Mouse (Mus musculus) limb, embryonic 13.5 days (tissue): ENCODE results near the gene Arhgdib. TPM values are rescaled to one million over a fixed set of nuclear protein-coding genes. Genes with fewer than 3 reads are reported as not detected.
"Not testable (repeated sequence)": the region's sequence is repeated elsewhere in the genome, so short reads cannot be mapped to it uniquely, and the experiment has no call there.

Experiments used
- ATAC-seq: fragments of 200-750 bp; cut with Nextera tagmentation; 2 replicates; pipeline ENCODE4 v1.8.0; 2017; ENCODE audit warnings: low read depth, moderate number of reproducible peaks, moderate TSS enrichment; ENCODE audit not compliant: low FRiP score
- H3K27ac ChIP-seq: fragments of 300-500 bp; sonication (generic); 2 replicates; pipeline ENCODE4 v1.5.1; 2015; ENCODE audit warnings: inconsistent platforms, mild to moderate bottlenecking, moderate library complexity
- H3K27me3 ChIP-seq: fragments of 300-500 bp; sonication (generic); 2 replicates; pipeline ENCODE4 v1.6.1; 2015; ENCODE audit warnings: mild to moderate bottlenecking, inconsistent platforms
- H3K36me3 ChIP-seq: fragments of 300-500 bp; sonication (generic); 2 replicates; pipeline ENCODE4 v1.6.1; 2015; ENCODE audit warnings: inconsistent platforms, mild to moderate bottlenecking, moderate library complexity
- H3K4me1 ChIP-seq: fragments of 300-500 bp; sonication (generic); 2 replicates; pipeline ENCODE4 v1.6.1; 2015; ENCODE audit warnings: inconsistent platforms
- H3K4me2 ChIP-seq: fragments of 300-500 bp; sonication (generic); replicated peaks from 2 replicates; pipeline ENCODE4 v1.6.1; 2015; ENCODE audit warnings: inconsistent platforms, mild to moderate bottlenecking, moderate library complexity
- H3K4me3 ChIP-seq: fragments of 300-500 bp; sonication (generic); 2 replicates; pipeline ENCODE4 v1.5.1; 2015; ENCODE audit warnings: moderate library complexity, mild to moderate bottlenecking, inconsistent platforms
- H3K9ac ChIP-seq: fragments of 300-500 bp; sonication (generic); 2 replicates; pipeline ENCODE4 v1.6.1; 2015; ENCODE audit warnings: mild to moderate bottlenecking, inconsistent platforms
- H3K9me3 ChIP-seq: fragments of 300-500 bp; sonication (generic); 2 replicates; pipeline ENCODE4 v1.6.1; 2016; ENCODE audit warnings: inconsistent platforms
- WGBS: fragments of 180-500 bp; shearing (Covaris S2); methylation state at CpG from one replicate; pipeline ENCODE4 v1.1.7; 2015; 5-methylcytosine and 5-hydroxymethylcytosine counted together
- polyA plus RNA-seq: library from polyadenylated mRNA; unstranded; fragments of >200 nt; fragmentation: Nextera tagmentation; extraction: Ambion mirVana; gene quantifications from 2 replicates; pipeline ENCODE4 v1.2.1, GENCODE M21; 2015

The Arhgdib gene
- polyA plus RNA-seq, result 75.3 and 78.3 TPM in 2 replicates

DNA sequence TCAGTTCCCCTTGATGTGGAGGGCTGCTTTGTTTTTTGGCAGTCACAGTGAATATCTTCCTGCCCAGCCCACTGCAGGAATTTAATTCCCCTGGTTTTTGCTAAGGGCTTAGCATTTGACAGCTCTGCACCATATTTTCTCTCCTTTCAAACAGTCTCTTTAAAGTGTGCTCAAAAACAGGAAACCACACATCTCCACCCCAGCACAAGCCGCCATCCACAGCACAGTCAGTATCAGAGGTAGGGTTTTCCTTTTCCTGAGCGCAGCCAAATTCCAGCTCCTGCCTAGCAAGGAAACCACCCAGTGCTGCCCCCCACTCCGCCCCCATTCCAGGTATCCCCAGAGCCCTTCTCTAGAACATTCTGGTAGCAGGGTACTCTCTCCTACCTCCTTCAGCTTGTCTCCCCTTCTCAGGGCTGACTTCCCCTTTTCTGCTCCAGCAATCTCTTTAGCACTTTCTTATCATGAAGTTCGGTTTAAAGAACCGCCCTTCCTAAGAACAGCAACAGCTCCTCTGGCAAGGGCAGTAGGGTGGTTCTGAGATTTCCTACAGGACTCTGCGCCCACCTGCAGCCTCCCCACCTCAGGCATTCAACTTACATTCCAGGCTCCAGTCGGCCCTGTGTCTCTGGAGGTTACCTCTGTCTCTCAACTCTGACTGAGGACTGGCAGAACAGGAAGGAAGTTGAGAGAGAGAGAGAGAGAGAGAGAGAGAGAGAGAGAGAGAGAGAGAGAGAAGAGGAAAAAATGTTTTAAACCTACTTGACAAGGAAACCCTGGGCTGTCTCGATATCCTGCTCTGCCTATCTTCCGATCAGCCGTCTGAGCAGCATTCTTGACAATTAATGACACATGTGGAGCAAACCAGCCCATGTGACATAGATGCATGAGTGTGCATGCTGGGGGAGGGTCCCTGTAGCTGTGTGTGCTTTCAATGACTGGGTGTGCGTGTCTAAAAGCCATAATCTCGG lies at the start of gene Arhgdib:
Gene Arhgdib (minus strand): TSS at position 849 of the 971 bp plus-strand sequence.
- Histone ChIP-seq H3K36me3 (no peaks in the 10 kb centered on the region), H3K4me2 (peak within 1 kb of the TSS; percentile 51), H3K9ac (peak within 1 kb of the TSS; percentile 14; the same call in 1 of the 2 replicates), H3K4me3 (peak within 1 kb of the TSS; percentile 24), H3K27ac (peak within 1 kb of the TSS; percentile 82), H3K4me1 (peaks cover 37% of the 10 kb centered on the region), H3K9me3 (no peaks in the 10 kb centered on the region), H3K27me3 (no peaks in the 10 kb centered on the region)
- ATAC-seq, result peak; percentile 41; the same call in 1 of the 2 replicates
- WGBS, result 24% methylated on average over 12 of the region's 12 CpGs

DNA sequence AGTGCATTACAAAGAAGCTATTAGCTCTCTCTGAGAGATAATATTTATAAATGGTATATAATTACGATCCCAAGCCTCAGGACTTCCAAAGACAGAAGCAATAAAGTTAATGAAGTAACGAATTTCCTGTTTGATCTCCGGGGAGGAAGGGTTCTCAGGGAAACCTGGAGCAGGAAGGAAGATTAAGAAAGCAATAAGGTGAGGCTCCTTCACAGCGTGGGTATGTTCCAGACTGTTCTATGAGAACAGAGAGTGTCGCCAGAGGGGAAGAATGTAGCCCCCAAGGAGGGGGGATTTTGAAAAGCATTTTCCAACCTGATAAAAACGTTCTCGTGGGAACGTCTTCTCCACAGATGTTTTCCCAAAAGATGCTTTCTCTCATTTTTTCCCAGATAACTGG lies 48.9 kb upstream of the Arhgdib start:
- no peaks in the 10 kb centered on the region for H3K36me3 ChIP-seq
- no peak overlapping the region for H3K9ac ChIP-seq
- H3K4me1 ChIP-seq, result peaks cover 20% of the 10 kb centered on the region
- WGBS, result 26% methylated on average over 8 of the region's 8 CpGs
- no peaks in the 10 kb centered on the region for H3K9me3 ChIP-seq
- no peak for ATAC-seq
- H3K27ac ChIP-seq, result no peak overlapping the region
- H3K27me3 ChIP-seq, result no peaks in the 10 kb centered on the region
- no peak overlapping the region for H3K4me3 ChIP-seq
- no peak overlapping the region for H3K4me2 ChIP-seq

DNA sequence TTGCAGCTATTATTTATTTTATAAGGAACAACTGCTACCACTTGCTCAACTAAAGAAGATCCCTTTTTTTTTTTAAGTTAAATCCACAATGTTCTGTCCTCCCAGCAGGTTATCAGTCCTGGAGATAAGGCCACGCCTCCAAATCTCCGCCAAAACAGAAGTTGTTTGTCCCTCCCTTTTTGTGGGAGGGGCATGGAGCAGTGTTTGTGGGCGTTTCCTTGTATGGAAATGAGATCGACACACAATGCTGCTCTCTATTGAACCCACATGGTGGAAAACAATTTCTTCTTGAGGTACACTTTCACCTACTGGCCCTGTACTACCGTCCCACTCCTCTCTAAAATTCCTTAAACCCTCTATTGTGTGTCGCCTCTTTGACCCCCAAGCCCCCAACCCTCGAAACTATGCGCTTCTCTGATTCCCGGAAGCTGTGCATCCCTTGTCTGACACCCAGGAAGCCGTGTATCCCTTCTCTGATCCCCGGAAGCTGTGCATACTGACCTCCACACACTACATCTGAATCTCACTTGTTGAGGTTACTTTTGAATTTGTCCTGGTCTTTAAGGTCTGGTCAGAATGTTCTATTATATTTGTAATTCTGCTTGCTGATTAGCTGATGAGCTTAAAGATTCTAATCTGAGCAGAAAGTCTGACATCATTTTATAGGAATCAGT lies 48.3 kb upstream of the Arhgdib start:
- H3K36me3 ChIP-seq, result no peaks in the 10 kb centered on the region
- H3K4me1 ChIP-seq, result peaks cover 26% of the 10 kb centered on the region
- ATAC-seq, result no peak
- 35% methylated on average over 11 of the region's 11 CpGs for WGBS
- H3K27ac ChIP-seq, result no peak overlapping the region
- no peak overlapping the region for H3K9ac ChIP-seq
- no peaks in the 10 kb centered on the region for H3K9me3 ChIP-seq
- no peak overlapping the region for H3K4me2 ChIP-seq
- no peaks in the 10 kb centered on the region for H3K27me3 ChIP-seq
- no peak overlapping the region for H3K4me3 ChIP-seq

GRCm38 (mm10) chr6:136988536-136989060 lies 46.9 kb upstream of the Arhgdib start:
- no peak overlapping the region for H3K4me3 ChIP-seq
- H3K4me1 ChIP-seq, result peaks cover 26% of the 10 kb centered on the region
- ATAC-seq, result no peak
- no peaks in the 10 kb centered on the region for H3K9me3 ChIP-seq
- no peak overlapping the region for H3K9ac ChIP-seq
- no peaks in the 10 kb centered on the region for H3K36me3 ChIP-seq
- 83% methylated on average over 7 of the region's 7 CpGs for WGBS
- H3K27ac ChIP-seq, result no peak overlapping the region
- no peak overlapping the region for H3K4me2 ChIP-seq
- no peaks in the 10 kb centered on the region for H3K27me3 ChIP-seq

- WGBS, result 56% methylated on average over 11 of the region's 11 CpGs
These were observed 45.0 kb upstream of the Arhgdib start for GRCm38 (mm10) chr6:136986718-136987117.

GRCm38 (mm10) chr6:136986019-136986418 lies 44.3 kb upstream of the Arhgdib start:
- Histone ChIP-seq H3K4me2 (0 out of 2 replicates have a peak overlapping the region, but pooled peaks have one; percentile 5), H3K36me3 (no peaks in the 10 kb centered on the region), H3K9ac (no peak overlapping the region), H3K4me1 (peaks cover 26% of the 10 kb centered on the region), H3K27me3 (no peaks in the 10 kb centered on the region), H3K27ac (no peak overlapping the region; the same call in 1 of the 2 replicates), H3K9me3 (no peaks in the 10 kb centered on the region), H3K4me3 (no peak overlapping the region)
- 41% methylated on average over 13 of the region's 13 CpGs for WGBS
- ATAC-seq, result peak; percentile 37; the same call in 1 of the 2 replicates

More at GRCm38 (mm10) chr6:136986718-136987117, 45.0 kb upstream of the Arhgdib start:
- Histone ChIP-seq H3K4me2 (no peak overlapping the region), H3K27me3 (no peaks in the 10 kb centered on the region), H3K36me3 (no peaks in the 10 kb centered on the region), H3K9me3 (no peaks in the 10 kb centered on the region), H3K9ac (no peak overlapping the region), H3K4me3 (no peak overlapping the region), H3K27ac (no peak overlapping the region), H3K4me1 (peaks cover 26% of the 10 kb centered on the region)
- ATAC-seq, result no peak

GRCm38 (mm10) chr6:136983201-136983600 lies 41.5 kb upstream of the Arhgdib start:
- no peaks in the 10 kb centered on the region for H3K36me3 ChIP-seq
- no peak overlapping the region for H3K4me3 ChIP-seq
- peaks cover 19% of the 10 kb centered on the region for H3K4me1 ChIP-seq
- no peaks in the 10 kb centered on the region for H3K9me3 ChIP-seq
- no peak overlapping the region for H3K27ac ChIP-seq
- no peak overlapping the region for H3K9ac ChIP-seq
- H3K4me2 ChIP-seq, result no peak overlapping the region
- no peaks in the 10 kb centered on the region for H3K27me3 ChIP-seq
- no peak for ATAC-seq
- 42% methylated on average over 7 of the region's 7 CpGs for WGBS

DNA sequence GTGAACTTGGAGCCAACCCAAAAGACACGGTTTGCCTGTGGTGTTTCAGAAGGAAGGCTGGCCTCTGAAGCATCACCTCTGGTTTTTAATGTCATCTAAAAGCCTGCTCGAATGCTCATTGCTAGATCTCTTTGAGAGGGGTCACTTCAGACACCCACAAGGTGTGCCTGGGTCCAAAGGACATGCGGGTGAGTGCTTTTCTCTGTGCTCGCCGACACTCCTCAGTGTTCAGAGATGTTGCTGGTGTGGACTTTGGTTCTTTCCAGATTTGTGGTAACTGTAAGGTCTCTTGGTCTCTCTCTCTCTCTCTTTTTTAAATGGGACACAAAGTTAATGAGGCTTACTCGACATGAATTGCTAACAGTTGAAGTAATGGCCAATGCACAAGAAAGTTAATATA lies 40.9 kb upstream of the Arhgdib start:
- WGBS, result 77% methylated on average over 6 of the region's 6 CpGs
- H3K4me1 ChIP-seq, result peaks cover 19% of the 10 kb centered on the region
- no peak overlapping the region for H3K27ac ChIP-seq
- no peak overlapping the region for H3K9ac ChIP-seq
- H3K36me3 ChIP-seq, result no peaks in the 10 kb centered on the region
- no peak overlapping the region for H3K4me2 ChIP-seq
- ATAC-seq, result no peak
- no peak overlapping the region for H3K4me3 ChIP-seq
- H3K27me3 ChIP-seq, result no peaks in the 10 kb centered on the region
- H3K9me3 ChIP-seq, result no peaks in the 10 kb centered on the region

- no peaks in the 10 kb centered on the region for H3K27me3 ChIP-seq
- 31% methylated on average over 3 of the region's 3 CpGs for WGBS
- H3K4me3 ChIP-seq, result no peak overlapping the region
- H3K9me3 ChIP-seq, result no peaks in the 10 kb centered on the region
- peak; percentile 81 for ATAC-seq
- peaks cover 9% of the 10 kb centered on the region for H3K4me1 ChIP-seq
- H3K4me2 ChIP-seq, result 0 out of 2 replicates have a peak overlapping the region, but pooled peaks have one; percentile 15
- peak overlapping the region; percentile 8; the same call in 1 of the 2 replicates for H3K9ac ChIP-seq
- H3K36me3 ChIP-seq, result no peaks in the 10 kb centered on the region
- peak overlapping the region; percentile 39; the same call in 1 of the 2 replicates for H3K27ac ChIP-seq
These were observed 38.6 kb upstream of the Arhgdib start for GRCm38 (mm10) chr6:136980331-136980746.

DNA sequence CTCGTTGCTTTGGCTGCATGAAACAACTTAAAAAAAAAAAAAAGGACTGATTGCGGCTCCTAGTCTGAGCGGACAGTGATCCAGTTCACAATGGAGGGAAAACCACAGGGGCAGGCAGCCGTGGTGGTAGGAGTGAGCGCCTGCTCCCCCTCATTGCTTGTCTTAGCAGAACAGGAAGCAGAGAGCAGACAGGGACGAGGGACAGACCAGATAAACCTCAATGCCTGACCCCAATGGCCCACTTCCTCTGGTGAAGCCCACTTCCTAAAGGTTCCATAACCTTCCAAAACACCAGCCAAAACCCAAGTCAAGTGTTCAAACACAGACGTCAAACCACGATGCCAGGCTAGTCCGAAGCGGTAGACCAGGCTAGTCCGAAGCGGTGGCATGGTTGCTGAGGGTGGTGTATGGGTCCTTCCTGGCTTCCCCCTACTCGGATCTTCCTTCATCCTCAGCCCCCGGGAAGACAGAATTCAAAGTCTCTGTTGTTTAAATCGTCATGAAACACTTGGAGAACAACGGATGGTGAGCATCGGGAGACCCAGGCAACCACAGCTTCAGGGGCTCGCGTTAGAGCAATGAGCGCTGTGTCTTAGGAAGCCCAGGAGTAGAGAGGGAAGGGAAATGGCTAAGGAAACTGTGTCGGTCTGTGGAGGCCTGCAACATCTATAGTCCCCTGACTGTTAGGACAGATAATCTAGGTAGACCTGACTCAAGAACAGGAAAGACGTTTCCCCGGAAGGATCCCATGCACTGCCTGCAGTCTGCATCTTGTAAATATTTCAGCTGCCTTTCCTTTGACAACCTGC lies 37.8 kb upstream of the Arhgdib start:
- Histone ChIP-seq H3K4me2 (no peak overlapping the region), H3K9ac (no peak overlapping the region), H3K27me3 (no peaks in the 10 kb centered on the region), H3K4me3 (no peak overlapping the region), H3K9me3 (no peaks in the 10 kb centered on the region), H3K4me1 (peaks cover 5% of the 10 kb centered on the region), H3K27ac (no peak overlapping the region), H3K36me3 (no peaks in the 10 kb centered on the region)
- ATAC-seq, result no peak
- 85% methylated on average over 23 of the region's 23 CpGs for WGBS

GRCm38 (mm10) chr6:136968877-136969276 lies 27.2 kb upstream of the Arhgdib start:
- not testable (repeated sequence) for H3K27me3 ChIP-seq, H3K4me2 ChIP-seq, ATAC-seq, H3K36me3 ChIP-seq, H3K27ac ChIP-seq, H3K9me3 ChIP-seq, H3K9ac ChIP-seq, H3K4me3 ChIP-seq
- H3K4me1 ChIP-seq, result peaks cover 13% of the 10 kb centered on the region; the same call in 1 of the 2 replicates
- 39% methylated on average over 4 of the region's 4 CpGs for WGBS
